Mouse (Mus musculus): ENCODE measurements around the gene Gm20873.
"Not testable (repeated sequence)": the region's sequence is repeated elsewhere in the genome, so short reads cannot be mapped to it uniquely, and the experiment has no call there.

Gm20873 gene

GRCm38 (mm10) chrY:6266798-6267197 is at the start of gene Gm20873:
Gene Gm20873 (plus strand): TSS chrY:6267098.
- in situ Hi-C loops (cut with MboI; ENCODE audit: low sequenced_read_pairs), result not testable (repeated sequence)

- in situ Hi-C loops (cut with MboI; ENCODE audit: low sequenced_read_pairs), result not testable (repeated sequence)
Measured at GRCm38 (mm10) chrY:6237895-6238294, 29.0 kb upstream of the Gm20873 start, which contains the start of gene Gm21746. Gene Gm21746 (minus strand): TSS chrY:6237995.

Data from CH12F3 (cell line).